Mouse (Mus musculus) spleen, postnatal 10 days (tissue): ENCODE measurements at regions not wholly inside any gene's neighbourhood (a gene's known extent, or its start where the extent isn't known, plus 50 kb on each side); places are given as distances from the start of the nearest gene placed in this dataset.
A peak's percentile ranks its signal among the peaks of the same experiment; 100 is the strongest.
"Not testable (repeated sequence)": the region's sequence is repeated elsewhere in the genome, so short reads cannot be mapped to it uniquely, and the experiment has no call there.

Experiments
- DNase-seq, 2 experiments: peaks; one replicate each; pipeline ENCODE4 v3.0.0; 2021 to 2022; ENCODE audit warnings: low spot score in 2 of 2

- no peak for DNase-seq
These were observed 169.2 kb upstream of the Hddc2 start for GRCm38 (mm10) chr10:31143856-31144488.

GRCm38 (mm10) chr10:31144489-31144872 is 168.7 kb upstream of the Hddc2 start:
- no peak for DNase-seq

GRCm38 (mm10) chr10:31173169-31173686 is 140.0 kb upstream of the Hddc2 start:
- peak in 1 of 2 experiments; percentile 13 for DNase-seq

GRCm38 (mm10) chr10:31189577-31189976 is 123.6 kb upstream of the Hddc2 start:
- DNase-seq = no peak

GRCm38 (mm10) chr10:31212164-31212563 is 101.0 kb upstream of the Hddc2 start:
- not testable (repeated sequence) for DNase-seq

GRCm38 (mm10) chr10:31212778-31213454 is 100.3 kb upstream of the Hddc2 start:
- DNase-seq = no peak

GRCm38 (mm10) chr10:31221902-31222301 is 91.3 kb upstream of the Hddc2 start:
- no peak for DNase-seq

GRCm38 (mm10) chr10:31229078-31229477 is 84.1 kb upstream of the Hddc2 start:
- no peak for DNase-seq

GRCm38 (mm10) chr10:31242442-31242966 is 70.7 kb upstream of the Hddc2 start:
- no peak for DNase-seq

GRCm38 (mm10) chr10:31252584-31253381 is 60.4 kb upstream of the Hddc2 start:
- no peak for DNase-seq

- no peak for DNase-seq
These were observed 56.2 kb upstream of the Hddc2 start for GRCm38 (mm10) chr10:31256934-31257333.

GRCm38 (mm10) chr10:31257611-31258010 is 55.6 kb upstream of the Hddc2 start:
- DNase-seq = no peak

- no peak for DNase-seq
These were observed 52.3 kb upstream of the Hddc2 start for GRCm38 (mm10) chr10:31260914-31261313.
